Mouse (Mus musculus) gonadal fat pad, adult 2 months (tissue): ENCODE measurements at regions not wholly inside any gene's neighbourhood (a gene's known extent, or its start where the extent isn't known, plus 50 kb on each side); places are given as distances from the start of the nearest gene placed in this dataset.

Experiments used
- DNase-seq: peaks from one replicate; pipeline ENCODE4 v3.0.0-alpha.2; 2012; ENCODE audit warnings: low read depth

DNA sequence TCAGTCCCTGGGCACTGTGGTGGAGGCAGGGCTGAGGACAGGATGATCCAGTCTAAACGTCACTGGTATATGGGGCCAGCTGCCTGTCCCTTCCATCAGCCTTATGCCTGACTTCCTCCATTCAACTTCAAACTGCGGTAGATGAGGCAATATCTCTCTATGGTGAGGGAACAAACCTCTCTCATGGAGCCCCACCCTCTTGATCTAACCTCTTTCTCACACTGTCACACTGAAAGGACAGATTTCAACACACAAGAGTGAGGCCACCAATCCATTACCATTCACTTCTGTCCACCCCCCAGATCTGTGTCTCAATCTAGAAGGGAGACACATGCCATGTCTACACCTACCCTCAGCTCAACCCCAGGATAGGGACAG lies 92.5 kb upstream of the Smad3 start:
- no peak for DNase-seq

GRCm38 (mm10) chr9:63849564-63850315 lies 91.9 kb upstream of the Smad3 start:
- no peak for DNase-seq

DNA sequence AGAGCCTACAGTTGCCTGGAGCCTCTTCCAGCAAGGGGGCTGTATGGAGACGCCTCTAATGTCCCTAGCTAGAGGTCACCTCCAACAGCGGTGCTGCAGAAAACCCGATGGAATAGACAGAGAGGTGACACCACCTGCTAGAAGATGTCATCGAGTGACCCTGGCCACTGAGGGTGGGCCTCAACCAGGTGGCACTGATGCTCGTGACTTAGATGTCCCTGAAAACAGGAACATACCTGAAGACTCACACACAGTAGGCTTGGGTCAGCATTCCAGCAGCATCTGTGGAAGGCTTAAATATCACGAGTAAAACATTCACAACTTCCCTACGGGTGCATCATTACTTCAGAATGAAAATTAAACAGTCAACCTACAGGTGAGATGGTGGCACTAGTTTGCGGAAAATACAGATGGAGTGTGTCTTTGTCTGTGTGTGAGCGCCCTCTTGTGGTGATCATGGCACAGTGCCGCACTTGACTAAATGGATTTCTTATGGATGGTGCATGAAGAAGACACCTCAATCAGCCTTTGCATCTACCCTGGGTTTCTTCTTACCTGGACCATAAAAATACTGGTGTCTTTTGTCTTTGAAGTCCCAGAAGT lies 86.2 kb upstream of the Smad3 start:
- no peak for DNase-seq

GRCm38 (mm10) chr9:63843431-63843830 lies 85.6 kb upstream of the Smad3 start:
- no peak for DNase-seq

- no peak for DNase-seq
These were observed 83.3 kb upstream of the Smad3 start for GRCm38 (mm10) chr9:63841102-63841501.

- no peak for DNase-seq
These were observed 81.4 kb upstream of the Smad3 start for GRCm38 (mm10) chr9:63838996-63839772.

GRCm38 (mm10) chr9:63837552-63837951 lies 79.8 kb upstream of the Smad3 start:
- DNase-seq = no peak

DNA sequence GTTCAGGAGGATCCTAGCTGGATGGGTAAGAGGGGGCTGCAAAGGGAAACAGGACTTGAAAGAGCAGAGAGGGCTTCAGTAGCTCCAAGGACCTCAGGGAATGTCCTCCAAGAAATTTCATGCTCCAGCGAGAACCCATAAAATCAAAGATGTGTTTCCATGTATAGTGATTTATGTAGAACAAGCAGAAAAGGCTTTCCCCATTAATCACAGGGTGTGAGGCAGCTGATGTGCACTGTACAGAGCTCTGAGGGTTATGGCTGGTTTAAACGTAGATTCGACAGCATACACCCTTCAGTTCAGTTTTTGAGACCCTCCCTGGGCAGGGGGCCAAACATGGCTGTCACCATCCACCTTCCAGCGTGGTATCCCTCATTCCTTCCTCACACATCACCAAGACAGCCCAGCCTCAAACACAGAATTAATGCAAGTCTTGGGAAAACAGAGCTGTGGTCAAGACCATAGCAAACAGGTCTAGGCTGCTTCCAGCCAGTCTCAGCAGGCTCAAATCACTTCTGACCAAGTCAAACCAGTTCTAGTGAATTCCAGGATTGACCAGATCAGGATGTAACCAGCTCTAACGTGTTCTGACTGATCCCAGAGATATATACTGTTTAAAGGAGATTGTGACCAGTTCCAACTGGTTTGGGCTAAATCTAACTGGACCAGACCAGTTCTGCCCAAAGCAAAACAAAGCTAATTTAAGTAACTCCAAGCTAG lies 78.9 kb upstream of the Smad3 start:
- DNase-seq = peak; percentile 68

- DNase-seq = no peak
These were observed 78.2 kb upstream of the Smad3 start for GRCm38 (mm10) chr9:63836036-63836435.

- DNase-seq = no peak
These were observed 76.6 kb upstream of the Smad3 start for GRCm38 (mm10) chr9:63834416-63834815.

DNA sequence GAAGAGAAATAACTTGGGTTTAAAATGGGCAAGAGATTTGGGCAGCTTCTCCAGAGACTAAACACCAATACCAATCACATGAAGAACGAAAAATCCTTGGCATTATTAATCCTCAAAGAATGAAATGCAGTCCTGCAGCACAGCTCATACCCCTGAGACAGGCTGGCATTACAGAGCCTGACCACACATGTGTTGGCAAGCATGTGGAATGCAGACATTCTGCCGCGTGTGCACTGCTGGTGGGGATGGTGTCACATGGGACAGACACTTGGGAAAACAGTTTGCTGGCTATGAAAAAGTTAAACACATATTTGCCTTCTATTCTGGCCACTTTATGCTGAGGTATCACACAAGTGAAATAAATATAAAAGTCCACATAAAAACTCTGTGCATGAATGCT lies 60.4 kb upstream of the Smad3 start:
- no peak for DNase-seq

GRCm38 (mm10) chr9:63816540-63816939 lies 58.7 kb upstream of the Smad3 start:
- DNase-seq = no peak

DNA sequence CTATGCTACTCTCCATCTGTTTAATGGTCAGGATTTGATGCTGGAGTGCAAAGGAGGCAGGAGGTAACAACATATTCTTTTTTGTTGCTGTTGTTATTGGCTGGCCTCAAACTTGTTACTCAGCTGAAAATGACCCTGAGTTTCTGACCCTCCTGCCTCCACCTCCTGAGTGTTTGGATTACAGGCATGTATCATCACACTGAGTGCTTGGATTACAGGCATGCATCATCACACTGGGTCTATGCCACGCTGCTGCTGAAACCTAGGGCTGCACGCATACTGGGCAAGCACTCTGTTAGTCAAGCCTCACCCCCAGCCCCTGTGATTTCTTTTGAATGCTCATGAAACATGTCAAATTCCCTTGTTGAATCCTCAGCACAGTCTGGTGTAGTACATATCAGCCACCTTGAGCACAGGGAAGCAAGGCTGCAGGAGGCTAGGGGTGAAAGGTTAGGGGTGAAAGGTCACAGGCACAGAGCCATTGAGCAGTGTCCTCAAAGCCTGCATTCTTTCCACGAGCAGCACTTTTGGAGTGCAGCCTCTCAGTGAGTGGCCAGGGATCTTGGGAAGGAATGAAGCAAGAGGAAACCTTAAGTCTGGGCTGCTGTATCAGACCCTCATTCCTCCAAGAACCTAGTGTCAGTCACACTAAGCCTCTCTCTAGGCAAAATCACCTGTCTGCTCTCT lies 52.2 kb upstream of the Smad3 start:
- no peak for DNase-seq
